Mouse (Mus musculus) thymus, adult 2 months (tissue): ENCODE measurements around the gene 1700021F05Rik.

Experiments used
- CTCF ChIP-seq: fragments of 200-500 bp; IDR thresholded peaks from 2 replicates; pipeline ENCODE4 v1.5.1; 2012; ENCODE audit warnings: mild to moderate bottlenecking, control low read depth, low read length, moderate library complexity, borderline replicate concordance; ENCODE audit not compliant: control insufficient read depth, poor library complexity, insufficient read depth; ENCODE audit errors: extremely low read depth
- POLR2A ChIP-seq: fragments of 200-500 bp; IDR thresholded peaks from 2 replicates; pipeline ENCODE4 v1.6.1; 2012; ENCODE audit warnings: mild to moderate bottlenecking, low read length, control low read depth, moderate library complexity; ENCODE audit not compliant: control insufficient read depth, poor library complexity, insufficient read depth; ENCODE audit errors: extremely low read depth

- no peak for TF ChIP-seq POLR2A
- no peak for TF ChIP-seq CTCF
These were observed 3.1 kb downstream of the 1700021F05Rik start for GRCm38 (mm10) chr10:43537652-43538051.
